Mouse (Mus musculus) forebrain, postnatal 0 days (tissue): Measurements from ENCODE around the gene Fgfr3. TPM values are rescaled to one million over a fixed set of nuclear protein-coding genes. Genes with fewer than 3 reads are reported as not detected.
A peak's percentile ranks its signal among the peaks of the same experiment; 100 is the strongest.

Source experiments
- ATAC-seq: fragments of 200-750 bp; cut with Nextera tagmentation; 2 replicates; pipeline ENCODE4 v1.8.0; 2017; ENCODE audit warnings: mild to moderate bottlenecking, moderate library complexity
- DNase-seq: peaks from one replicate; pipeline ENCODE4 v3.0.0-alpha.2; 2015
- H3K27ac ChIP-seq: fragments of 300-500 bp; sonication (generic); 2 replicates; pipeline ENCODE4 v1.5.1; 2014; ENCODE audit warnings: low read depth, mild to moderate bottlenecking, antibody characterized with exemption, low read length, moderate library complexity, mixed read lengths
- H3K27me3 ChIP-seq: fragments of 300-500 bp; sonication (generic); 2 replicates; pipeline ENCODE4 v1.6.1; 2014; ENCODE audit warnings: mild to moderate bottlenecking, low read length, mixed read lengths; ENCODE audit not compliant: insufficient read depth
- H3K36me3 ChIP-seq: fragments of 300-500 bp; sonication (generic); 2 replicates; pipeline ENCODE4 v1.6.1; 2014; ENCODE audit warnings: mild to moderate bottlenecking, moderate library complexity; ENCODE audit not compliant: insufficient read depth
- H3K4me1 ChIP-seq: fragments of 300-500 bp; sonication (generic); 2 replicates; pipeline ENCODE4 v1.6.1; 2014; ENCODE audit warnings: antibody characterized with exemption; ENCODE audit not compliant: insufficient read depth
- H3K4me2 ChIP-seq: fragments of 300-500 bp; sonication (generic); 2 replicates; pipeline ENCODE4 v1.6.1; 2014; ENCODE audit warnings: low read depth, mild to moderate bottlenecking, moderate library complexity
- H3K4me3 ChIP-seq: fragments of 300-500 bp; sonication (generic); 2 replicates; pipeline ENCODE4 v1.5.1; 2014; ENCODE audit warnings: low read depth, low read length, mixed read lengths
- H3K9ac ChIP-seq: fragments of 300-500 bp; sonication (generic); 2 replicates; pipeline ENCODE4 v1.6.1; 2014; ENCODE audit warnings: mild to moderate bottlenecking
- H3K9me3 ChIP-seq: fragments of 300-500 bp; sonication (generic); 2 replicates; pipeline ENCODE4 v1.6.1; 2016; ENCODE audit warnings: low read length
- CTCF ChIP-seq: sonication (generic); IDR thresholded peaks from 2 replicates; pipeline ENCODE4 v1.5.1; 2016; ENCODE audit warnings: antibody characterized with exemption, control low read depth, low read depth
- WGBS: fragments of 180-500 bp; shearing (Covaris S2); extraction: QIAGEN DNeasy Blood & Tissue Kit; methylation state at CpG from one replicate; pipeline ENCODE4 v1.1.7; 2014; 5-methylcytosine and 5-hydroxymethylcytosine counted together
- polyA plus RNA-seq: library from polyadenylated mRNA; unstranded; fragments of >200 nt; fragmentation: Nextera tagmentation; extraction: Ambion mirVana; gene quantifications from 2 replicates; pipeline ENCODE4 v1.2.1, GENCODE M21; 2015
- total RNA-seq: library from RNA; depleted of rRNA; stranded (reverse); fragments of >200 nt; gene quantifications from 2 replicates; pipeline ENCODE4 v1.2.3, GENCODE M21; 2014

The Fgfr3 gene
- total and polyA plus RNA-seq, 2 experiments from 2014 or later: 22.2 to 56.6 TPM

GRCm38 (mm10) chr5:33697947-33698512 is 23.4 kb upstream of the Fgfr3 start:
- Histone ChIP-seq H3K9me3 (no peaks in the 10 kb centered on the region), H3K4me3 (no peak overlapping the region), H3K4me2 (no peak overlapping the region), H3K27ac (0 out of 2 replicates have a peak overlapping the region, but pooled peaks have one; percentile 35), H3K9ac (no peak overlapping the region), H3K27me3 (no peaks in the 10 kb centered on the region; the same call in 1 of the 2 replicates), H3K36me3 (no peaks in the 10 kb centered on the region), H3K4me1 (peaks cover 8% of the 10 kb centered on the region; the same call in 1 of the 2 replicates)
- TF ChIP-seq CTCF: no peak
- 4% methylated on average over 12 of the region's 13 CpGs for WGBS
- ATAC-seq (peak; percentile 65), DNase-seq (peak; percentile 70)

- ATAC-seq: no peak
- 51% methylated on average over 5 of the region's 5 CpGs for WGBS
- H3K27me3 ChIP-seq: no peaks in the 10 kb centered on the region; the same call in 1 of the 2 replicates
- no peak overlapping the region for H3K4me3 ChIP-seq
- H3K4me1 ChIP-seq: peaks cover 8% of the 10 kb centered on the region; the same call in 1 of the 2 replicates
- TF ChIP-seq CTCF: no peak
- no peak overlapping the region for H3K9ac ChIP-seq
- DNase-seq: no peak
- no peaks in the 10 kb centered on the region for H3K9me3 ChIP-seq
- no peaks in the 10 kb centered on the region for H3K36me3 ChIP-seq
- no peak overlapping the region for H3K27ac ChIP-seq
- no peak overlapping the region for H3K4me2 ChIP-seq
Measured at GRCm38 (mm10) chr5:33698669-33699068, 22.8 kb upstream of the Fgfr3 start.

- no peak for DNase-seq
- TF ChIP-seq CTCF: no peak
- H3K4me1 ChIP-seq: peaks cover 5% of the 10 kb centered on the region; the same call in 1 of the 2 replicates
- H3K27ac ChIP-seq: no peak overlapping the region
- H3K9ac ChIP-seq: no peak overlapping the region
- H3K27me3 ChIP-seq: no peaks in the 10 kb centered on the region; the same call in 1 of the 2 replicates
- H3K9me3 ChIP-seq: no peaks in the 10 kb centered on the region
- no peaks in the 10 kb centered on the region for H3K36me3 ChIP-seq
- H3K4me2 ChIP-seq: no peak overlapping the region
- WGBS: 43% methylated on average over 13 of the region's 13 CpGs
- H3K4me3 ChIP-seq: no peak overlapping the region
- no peak for ATAC-seq
Measured at GRCm38 (mm10) chr5:33700010-33700409, 21.5 kb upstream of the Fgfr3 start.

- 79% methylated on average over 11 of the region's 11 CpGs for WGBS
- H3K27ac ChIP-seq: no peak overlapping the region
Measured at GRCm38 (mm10) chr5:33701832-33702231, 19.6 kb upstream of the Fgfr3 start.

GRCm38 (mm10) chr5:33703999-33704398 is 17.5 kb upstream of the Fgfr3 start:
- peak; percentile 29 for DNase-seq

More at GRCm38 (mm10) chr5:33701832-33702231, 19.6 kb upstream of the Fgfr3 start:
- DNase-seq (no peak), ATAC-seq (no peak)
- no peak overlapping the region for H3K4me2 ChIP-seq
- TF ChIP-seq CTCF: no peak
- no peaks in the 10 kb centered on the region for H3K36me3 ChIP-seq
- no peaks in the 10 kb centered on the region for H3K4me1 ChIP-seq
- H3K4me3 ChIP-seq: no peak overlapping the region
- no peaks in the 10 kb centered on the region for H3K9me3 ChIP-seq
- H3K27me3 ChIP-seq: no peaks in the 10 kb centered on the region
- H3K9ac ChIP-seq: no peak overlapping the region

GRCm38 (mm10) chr5:33704945-33705611 is 16.4 kb upstream of the Fgfr3 start:
- peak; percentile 87 for ATAC-seq
- no peaks in the 10 kb centered on the region for H3K9me3 ChIP-seq
- no peak overlapping the region for H3K4me2 ChIP-seq
- H3K4me1 ChIP-seq: no peaks in the 10 kb centered on the region
- no peaks in the 10 kb centered on the region for H3K36me3 ChIP-seq
- H3K9ac ChIP-seq: no peak overlapping the region
- 7% methylated on average over 11 of the region's 11 CpGs for WGBS
- no peaks in the 10 kb centered on the region for H3K27me3 ChIP-seq
- peak overlapping the region; percentile 67; the same call in 1 of the 2 replicates for H3K27ac ChIP-seq
- DNase-seq: peak; percentile 73
- H3K4me3 ChIP-seq: no peak overlapping the region
- no peak for TF ChIP-seq CTCF

More at GRCm38 (mm10) chr5:33703999-33704398, 17.5 kb upstream of the Fgfr3 start:
- ATAC-seq: peak; percentile 30
- Histone ChIP-seq H3K4me1 (no peaks in the 10 kb centered on the region), H3K27ac (peak overlapping the region; percentile 40; the same call in 1 of the 2 replicates), H3K27me3 (no peaks in the 10 kb centered on the region), H3K4me2 (no peak overlapping the region), H3K36me3 (no peaks in the 10 kb centered on the region), H3K9ac (no peak overlapping the region), H3K9me3 (no peaks in the 10 kb centered on the region), H3K4me3 (no peak overlapping the region)
- WGBS: 12% methylated on average over 8 of the region's 8 CpGs
- TF ChIP-seq CTCF: no peak

- ATAC-seq: 0 out of 2 replicates have a peak, but pooled peaks have one; percentile 18
- H3K4me1 ChIP-seq: no peaks in the 10 kb centered on the region
Measured at GRCm38 (mm10) chr5:33705612-33706349, 15.7 kb upstream of the Fgfr3 start.

More at GRCm38 (mm10) chr5:33705612-33706349, 15.7 kb upstream of the Fgfr3 start:
- no peaks in the 10 kb centered on the region for H3K9me3 ChIP-seq
- no peak overlapping the region for H3K9ac ChIP-seq
- DNase-seq: peak; percentile 43
- no peak overlapping the region for H3K4me2 ChIP-seq
- peak overlapping the region; percentile 67 for H3K27ac ChIP-seq
- no peaks in the 10 kb centered on the region for H3K36me3 ChIP-seq
- no peaks in the 10 kb centered on the region for H3K27me3 ChIP-seq
- no peak for TF ChIP-seq CTCF
- no peak overlapping the region for H3K4me3 ChIP-seq
- 15% methylated on average over 9 of the region's 9 CpGs for WGBS
